Mouse (Mus musculus): Measurements from ENCODE around the gene Ccl25. TPM values are rescaled to one million over a fixed set of nuclear protein-coding genes. Genes with fewer than 3 reads are reported as not detected.
"Not testable (repeated sequence)": the region's sequence is repeated elsewhere in the genome, so short reads cannot be mapped to it uniquely, and the experiment has no call there.

Gene Ccl25
- total and polyA plus RNA-seq, 3 experiments = 4.6 to 6.0 (median 5.4) TPM

GRCm38 (mm10) chr8:4350618-4351017 is 25.6 kb downstream of the Ccl25 start:
- dilution Hi-C loops (cut with MboI; ENCODE audit: extremely low pct_ligation_motif_present, extremely low pct_unique_long_range_greater_than_20kb, low sequenced_read_pairs) = no loop called here
- H3K9ac ChIP-seq (ENCODE audit: insufficient read depth, low read depth) = no peak overlapping the region
- in situ Hi-C loops (cut with MboI; ENCODE audit: low pct_ligation_motif_present, low pct_unique_long_range_greater_than_20kb, low sequenced_read_pairs) = loop anchor here (25.0 kb wide), 1 partner anchor 638 kb away; the partner anchor contains the start of gene Clec4g
- no peak overlapping the region for H3K27ac ChIP-seq (ENCODE audit: insufficient read depth, low read depth)
- no peak overlapping the region for H3K4me2 ChIP-seq (ENCODE audit: insufficient read depth, low read depth, poor library complexity, severe bottlenecking)
- no peaks in the 10 kb centered on the region for H3K27me3 ChIP-seq (replicated peaks)
- no peaks in the 10 kb centered on the region for H3K79me2 ChIP-seq (replicated peaks; ENCODE audit: control insufficient read depth, extremely low read depth, insufficient read depth, poor library complexity, severe bottlenecking)
- H3K4me1 ChIP-seq (ENCODE audit: control insufficient read depth in 1 of 2, insufficient read depth in 2 of 2) = peaks cover 4 to 14% of the 10 kb centered on the region in 2 experiments
- H3K4me3 ChIP-seq (replicated peaks in 1 of 3; ENCODE audit: low read depth in 2 of 3, low read length in 2 of 3, poor library complexity in 1 of 3) = no peak overlapping the region
- no peaks in the 10 kb centered on the region for H3K9me3 ChIP-seq (replicated peaks; ENCODE audit: low read length)
- H3K36me3 ChIP-seq (replicated peaks in 1 of 2; ENCODE audit: control insufficient read depth in 1 of 2, insufficient read depth in 1 of 2, low read length in 1 of 2) = peaks cover 0 to 4% of the 10 kb centered on the region in 2 experiments
- DNase-seq (ENCODE audit: extremely low read depth) = no peak
- TF ChIP-seq POLR2AphosphoS2 (IDR thresholded peaks at IDR 0.05; ENCODE audit: low read depth, low read length) (no peak), TBP (conservative IDR thresholded peaks at IDR 0.05; ENCODE audit: low read depth, low read length) (no peak), JUN (IDR thresholded peaks at IDR 0.05; ENCODE audit: insufficient read depth, low read depth, low read length) (no peak), SIN3A (IDR thresholded peaks at IDR 0.05; ENCODE audit: low read length) (no peak), POLR2A (IDR thresholded peaks at IDR 0.05; ENCODE audit: low read depth, low read length) (no peak), ZC3H11A (IDR thresholded peaks at IDR 0.05; ENCODE audit: low read depth, low read length) (no peak), TCF12 (IDR thresholded peaks at IDR 0.05; ENCODE audit: low read depth, low read length) (no peak), MAZ (IDR thresholded peaks at IDR 0.05; ENCODE audit: low read depth, low read length) (no peak), MEF2A (IDR thresholded peaks at IDR 0.05; ENCODE audit: borderline replicate concordance, low read depth, low read length) (no peak), GABPA (IDR thresholded peaks at IDR 0.05; ENCODE audit: insufficient replicate concordance, low read depth, low read length) (no peak), UBTF (IDR thresholded peaks at IDR 0.05; ENCODE audit: low read depth, low read length) (no peak), E2F4 (IDR thresholded peaks at IDR 0.05; ENCODE audit: insufficient replicate concordance, low read depth, low read length) (no peak), ZKSCAN1 (IDR thresholded peaks at IDR 0.05; ENCODE audit: borderline replicate concordance, low read depth, low read length) (no peak), MXI1 (IDR thresholded peaks at IDR 0.05; ENCODE audit: low read depth, low read length) (no peak)

- H3K9me3 ChIP-seq (replicated peaks; ENCODE audit: low read length); H3K36me3 ChIP-seq (replicated peaks in 1 of 2; ENCODE audit: control insufficient read depth in 1 of 2, insufficient read depth in 1 of 2, low read length in 1 of 2); H3K4me2 ChIP-seq (ENCODE audit: insufficient read depth, low read depth, poor library complexity, severe bottlenecking); H3K9ac ChIP-seq (ENCODE audit: insufficient read depth, low read depth); DNase-seq (ENCODE audit: extremely low read depth); dilution Hi-C loops (cut with MboI; ENCODE audit: extremely low pct_ligation_motif_present, extremely low pct_unique_long_range_greater_than_20kb, low sequenced_read_pairs); H3K4me3 ChIP-seq (replicated peaks in 1 of 3; ENCODE audit: low read depth in 2 of 3, low read length in 2 of 3, poor library complexity in 1 of 3); H3K79me2 ChIP-seq (replicated peaks; ENCODE audit: control insufficient read depth, extremely low read depth, insufficient read depth, poor library complexity, severe bottlenecking); H3K27ac ChIP-seq (ENCODE audit: insufficient read depth, low read depth); H3K27me3 ChIP-seq (replicated peaks): not testable (repeated sequence)
- in situ Hi-C loops (cut with MboI; ENCODE audit: low pct_ligation_motif_present, low pct_unique_long_range_greater_than_20kb, low sequenced_read_pairs) = loop anchor here (25.0 kb wide), 1 partner anchor 640 kb away; the partner anchor contains the start of gene Clec4g
- peaks cover 2 to 10% of the 10 kb centered on the region in 2 experiments for H3K4me1 ChIP-seq (ENCODE audit: control insufficient read depth in 1 of 2, insufficient read depth in 2 of 2)
These were observed 27.6 kb downstream of the Ccl25 start for GRCm38 (mm10) chr8:4352562-4352961.
